Mouse (Mus musculus): ENCODE measurements around the gene Gm45062.

DNA sequence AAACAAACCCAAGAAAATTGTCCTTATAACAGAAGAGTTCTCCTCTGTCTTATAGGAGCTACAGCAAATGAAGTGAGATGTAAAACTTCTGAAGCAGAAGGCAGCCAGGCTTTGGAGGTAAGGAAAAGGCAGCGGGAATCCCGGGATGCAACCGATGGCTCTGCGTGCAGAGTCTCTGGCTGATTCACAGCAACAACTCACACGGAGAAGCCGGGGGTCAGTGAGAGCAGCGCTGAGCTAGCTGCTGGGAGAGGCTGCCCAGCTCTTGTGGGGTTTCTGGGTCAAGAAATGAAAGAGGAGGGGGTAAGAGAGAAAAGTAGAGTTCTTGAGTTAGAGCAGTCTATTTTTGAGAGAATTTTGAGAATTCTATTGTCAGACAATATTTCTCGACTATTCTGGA, 114.6 kb downstream of the Gm45062 start:
- TF ChIP-seq NELFE (IDR thresholded peaks at IDR 0.05; ENCODE audit: low read depth, low read length), result no peak
- TF ChIP-seq CTCF (conservative IDR thresholded peaks at IDR 0.05 in 1 of 2, IDR thresholded peaks at IDR 0.05 in 1 of 2; ENCODE audit: low read depth in 2 of 2, low read length in 2 of 2), result no peak
- TF ChIP-seq SIN3A (IDR thresholded peaks at IDR 0.05; ENCODE audit: low read length), result no peak
- no peak for TF ChIP-seq POLR2A (IDR thresholded peaks at IDR 0.05; ENCODE audit: low read depth, low read length)
- TF ChIP-seq JUND (conservative IDR thresholded peaks at IDR 0.05; ENCODE audit: low read depth, low read length), result no peak
- no peak for TF ChIP-seq MAX (IDR thresholded peaks at IDR 0.05; ENCODE audit: low read length)
- TF ChIP-seq E2F4 (IDR thresholded peaks at IDR 0.05; ENCODE audit: insufficient replicate concordance, low read depth, low read length), result no peak
- TF ChIP-seq HCFC1 (IDR thresholded peaks at IDR 0.05; ENCODE audit: low read depth, low read length), result no peak
- no peak for TF ChIP-seq USF1 (IDR thresholded peaks at IDR 0.05; ENCODE audit: low read depth, low read length)
